Mouse (Mus musculus): ENCODE measurements at regions not wholly inside any gene's neighbourhood (a gene's known extent, or its start where the extent isn't known, plus 50 kb on each side); places are given as distances from the start of the nearest gene placed in this dataset.
"Not testable (repeated sequence)": the region's sequence is repeated elsewhere in the genome, so short reads cannot be mapped to it uniquely, and the experiment has no call there.

DNA sequence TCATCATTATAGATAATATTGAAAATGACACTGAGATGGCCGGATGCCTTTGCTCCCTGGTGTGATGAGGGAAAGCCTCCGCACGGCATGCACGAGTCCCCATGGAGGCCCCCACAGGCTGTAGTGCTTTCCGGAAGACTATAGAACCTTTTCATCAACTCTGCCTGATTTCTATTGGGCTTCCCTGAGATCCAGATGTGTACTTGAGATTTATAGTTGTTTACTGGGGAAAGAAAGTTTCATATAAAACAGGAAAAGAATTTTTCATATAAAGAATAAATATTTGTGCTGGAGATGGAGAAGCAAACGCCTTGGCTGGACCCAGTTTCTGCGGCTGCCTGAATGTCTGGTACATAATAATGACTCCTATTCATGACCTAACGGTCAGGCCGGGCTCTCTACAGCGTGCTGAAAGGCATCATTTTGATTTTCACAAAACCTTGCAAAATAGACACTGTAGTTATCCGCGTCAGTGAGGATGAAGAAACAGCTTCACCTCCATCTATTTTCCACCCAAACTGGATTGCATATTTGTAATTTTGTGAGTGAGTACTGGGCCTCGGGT lies 113.7 kb upstream of the Rasgrp1 start:
- H3K9me3 ChIP-seq (replicated peaks), result no peaks in the 10 kb centered on the region
- DNase-seq (ENCODE audit: low spot score), result no peak
- no peak overlapping the region for H3K4me3 ChIP-seq
- no peaks in the 10 kb centered on the region for H3K27me3 ChIP-seq (ENCODE audit: low read depth, poor library complexity, severe bottlenecking)
- WGBS, result 90% methylated on average over 13 of the region's 13 CpGs
- no peak overlapping the region for H3K27ac ChIP-seq
- no peaks in the 10 kb centered on the region for H3K36me3 ChIP-seq
- no peaks in the 10 kb centered on the region for H3K4me1 ChIP-seq

GRCm38 (mm10) chr2:117461541-117462290 lies 118.9 kb upstream of the Rasgrp1 start:
- H3K27ac ChIP-seq, result no peak overlapping the region
- H3K4me1 ChIP-seq, result no peaks in the 10 kb centered on the region
- no peaks in the 10 kb centered on the region for H3K27me3 ChIP-seq (ENCODE audit: low read depth, poor library complexity, severe bottlenecking)
- whole genome bisulfite sequencing, result 82% methylated on average over 4 of the region's 4 CpGs
- no peak overlapping the region for H3K4me3 ChIP-seq
- no peaks in the 10 kb centered on the region for H3K9me3 ChIP-seq (replicated peaks)
- no peaks in the 10 kb centered on the region for H3K36me3 ChIP-seq
- no peak for DNase-seq (ENCODE audit: low spot score)

- H3K4me1 ChIP-seq, result no peaks in the 10 kb centered on the region
- no peaks in the 10 kb centered on the region for H3K9me3 ChIP-seq (replicated peaks)
- H3K27ac ChIP-seq, result no peak overlapping the region
- no peak overlapping the region for H3K4me3 ChIP-seq
- no peaks in the 10 kb centered on the region for H3K27me3 ChIP-seq (ENCODE audit: low read depth, poor library complexity, severe bottlenecking)
- 88% methylated on average over 2 of the region's 2 CpGs for WGBS
- no peaks in the 10 kb centered on the region for H3K36me3 ChIP-seq
- DNase-seq (ENCODE audit: low spot score), result no peak
Measured at GRCm38 (mm10) chr2:117474885-117475542, 132.2 kb upstream of the Rasgrp1 start.

- H3K4me1 ChIP-seq, result no peaks in the 10 kb centered on the region
- no peaks in the 10 kb centered on the region for H3K36me3 ChIP-seq
- no peak for DNase-seq (ENCODE audit: low spot score)
- no peaks in the 10 kb centered on the region for H3K27me3 ChIP-seq (ENCODE audit: low read depth, poor library complexity, severe bottlenecking)
- no peak overlapping the region for H3K27ac ChIP-seq
- 51% methylated on average over 3 of the region's 3 CpGs for WGBS
- no peak overlapping the region for H3K4me3 ChIP-seq
- H3K9me3 ChIP-seq (replicated peaks), result no peaks in the 10 kb centered on the region
Measured at GRCm38 (mm10) chr2:117475561-117475960, 132.8 kb upstream of the Rasgrp1 start.

DNA sequence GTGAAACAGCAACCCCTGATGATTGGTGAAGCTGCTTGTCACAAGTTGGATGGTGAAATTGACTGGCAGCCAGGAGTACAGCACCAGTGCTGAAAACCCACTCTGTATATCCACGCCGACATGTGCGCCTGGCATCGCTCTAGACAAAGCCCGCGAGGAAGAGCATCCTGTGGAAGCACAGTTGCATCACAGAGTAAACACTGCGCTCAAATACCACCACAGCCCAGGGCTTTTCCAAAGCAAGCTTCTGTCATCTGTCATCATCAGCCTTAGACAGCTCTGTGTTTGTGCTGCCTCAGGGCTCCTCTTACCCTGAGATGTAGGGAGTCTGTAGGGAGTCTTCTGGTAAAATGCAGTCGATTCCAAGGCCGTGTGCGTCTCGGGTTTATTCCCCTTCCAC lies 134.7 kb upstream of the Rasgrp1 start:
- not testable (repeated sequence) for DNase-seq (ENCODE audit: low spot score); H3K4me1 ChIP-seq; H3K27ac ChIP-seq; H3K4me3 ChIP-seq; H3K27me3 ChIP-seq (ENCODE audit: low read depth, poor library complexity, severe bottlenecking); H3K9me3 ChIP-seq (replicated peaks); H3K36me3 ChIP-seq
- WGBS, result 80% methylated on average over 11 of the region's 11 CpGs

- H3K4me1 ChIP-seq; H3K27ac ChIP-seq; H3K27me3 ChIP-seq (ENCODE audit: low read depth, poor library complexity, severe bottlenecking); H3K36me3 ChIP-seq; H3K9me3 ChIP-seq (replicated peaks); DNase-seq (ENCODE audit: low spot score); H3K4me3 ChIP-seq: not testable (repeated sequence)
- WGBS, result 82% methylated on average over 16 of the region's 16 CpGs
Measured at GRCm38 (mm10) chr2:117479244-117480009, 136.6 kb upstream of the Rasgrp1 start.

DNA sequence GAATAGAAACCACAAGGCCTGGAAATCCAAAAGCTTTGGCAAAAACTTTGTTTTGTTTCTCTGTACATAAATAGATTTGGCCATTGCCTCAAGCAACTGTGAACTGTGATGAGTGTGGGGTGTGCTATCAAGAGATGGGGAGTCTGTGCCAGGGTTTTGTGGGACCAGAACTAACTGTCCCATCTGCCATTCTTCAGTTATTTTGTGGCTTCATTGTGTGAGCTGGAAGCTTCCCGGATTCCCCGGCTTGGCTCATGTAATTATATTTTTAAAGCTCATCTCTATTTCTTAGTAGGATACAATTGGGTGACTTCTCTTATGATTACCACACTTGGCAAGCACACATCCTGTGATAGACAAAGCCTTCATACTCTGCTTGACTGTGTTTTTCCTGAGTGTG lies 143.6 kb upstream of the Rasgrp1 start:
- Histone ChIP-seq H3K4me1 (no peaks in the 10 kb centered on the region), H3K9me3 (replicated peaks) (no peaks in the 10 kb centered on the region)
- WGBS, result 99% methylated on average over 2 of the region's 2 CpGs

DNA sequence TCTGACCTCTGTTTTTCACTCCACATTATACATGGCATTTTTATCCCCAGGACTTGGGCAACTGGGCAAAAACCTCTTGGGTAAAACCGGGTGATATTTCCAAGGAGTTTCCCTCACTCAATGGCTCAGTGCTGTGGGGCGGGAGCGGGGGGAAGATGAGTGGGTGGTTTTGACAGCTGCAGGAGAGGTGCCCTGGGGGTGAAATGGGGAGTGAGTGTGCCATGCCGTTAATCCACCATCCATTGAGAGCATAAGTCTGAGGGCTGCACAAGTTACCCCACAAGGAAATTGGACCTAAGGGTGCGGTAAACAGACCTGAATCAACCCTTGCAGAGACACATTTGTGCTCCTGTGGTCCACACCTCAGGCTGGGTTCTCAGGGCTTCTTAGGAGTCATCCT lies 155.8 kb upstream of the Rasgrp1 start:
- Histone ChIP-seq H3K36me3 (no peaks in the 10 kb centered on the region), H3K9me3 (replicated peaks) (no peaks in the 10 kb centered on the region), H3K4me1 (no peaks in the 10 kb centered on the region), H3K4me3 (no peak overlapping the region), H3K27me3 (ENCODE audit: low read depth, poor library complexity, severe bottlenecking) (no peaks in the 10 kb centered on the region), H3K27ac (no peak overlapping the region)
- WGBS, result 94% methylated on average over 5 of the region's 5 CpGs
- no peak for DNase-seq (ENCODE audit: low spot score)

More for the DNA sequence above, 143.6 kb upstream of the Rasgrp1 start:
- no peak overlapping the region for H3K27ac ChIP-seq
- no peak for DNase-seq (ENCODE audit: low spot score)
- no peaks in the 10 kb centered on the region for H3K36me3 ChIP-seq
- no peaks in the 10 kb centered on the region for H3K27me3 ChIP-seq (ENCODE audit: low read depth, poor library complexity, severe bottlenecking)
- H3K4me3 ChIP-seq, result no peak overlapping the region

GRCm38 (mm10) chr2:117502611-117503010 lies 159.8 kb upstream of the Rasgrp1 start:
- Histone ChIP-seq H3K4me3 (no peak overlapping the region), H3K4me1 (no peaks in the 10 kb centered on the region), H3K9me3 (replicated peaks) (no peaks in the 10 kb centered on the region), H3K27me3 (ENCODE audit: low read depth, poor library complexity, severe bottlenecking) (no peaks in the 10 kb centered on the region), H3K27ac (no peak overlapping the region), H3K36me3 (no peaks in the 10 kb centered on the region)
- DNase-seq (ENCODE audit: low spot score), result no peak

- Histone ChIP-seq H3K27me3 (ENCODE audit: low read depth, poor library complexity, severe bottlenecking) (no peaks in the 10 kb centered on the region), H3K27ac (no peak overlapping the region), H3K36me3 (no peaks in the 10 kb centered on the region), H3K9me3 (replicated peaks) (no peaks in the 10 kb centered on the region), H3K4me1 (peaks cover 7% of the 10 kb centered on the region), H3K4me3 (no peak overlapping the region)
- WGBS, result 85% methylated on average over 3 of the region's 3 CpGs
- DNase-seq (ENCODE audit: low spot score), result no peak
Measured at GRCm38 (mm10) chr2:117511737-117512136, 168.9 kb upstream of the Rasgrp1 start.

DNA sequence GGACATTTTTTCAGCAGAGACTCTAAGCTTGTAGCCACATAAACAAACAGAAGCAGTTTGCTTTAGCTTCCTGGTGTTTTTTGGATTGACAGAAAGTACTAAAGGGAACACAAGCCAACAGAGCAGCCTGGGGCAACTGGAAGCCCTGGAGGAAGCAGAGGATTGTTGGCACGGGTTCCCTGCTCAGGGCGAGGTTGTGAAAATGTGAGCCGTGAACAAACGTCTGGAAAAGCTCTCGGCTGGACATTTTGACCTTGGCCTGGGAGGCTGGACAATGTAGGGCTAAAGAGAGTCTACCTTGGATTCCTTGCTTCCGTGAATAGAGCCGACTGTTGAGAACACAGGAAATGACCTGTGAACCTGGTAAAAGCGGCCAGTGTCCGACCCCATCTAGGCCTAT lies 169.8 kb upstream of the Rasgrp1 start:
- Histone ChIP-seq H3K27me3 (ENCODE audit: low read depth, poor library complexity, severe bottlenecking) (no peaks in the 10 kb centered on the region), H3K36me3 (no peaks in the 10 kb centered on the region), H3K27ac (no peak overlapping the region), H3K4me1 (peaks cover 14% of the 10 kb centered on the region), H3K9me3 (replicated peaks) (no peaks in the 10 kb centered on the region), H3K4me3 (no peak overlapping the region)
- WGBS, result 58% methylated on average over 9 of the region's 9 CpGs
- no peak for DNase-seq (ENCODE audit: low spot score)

DNA sequence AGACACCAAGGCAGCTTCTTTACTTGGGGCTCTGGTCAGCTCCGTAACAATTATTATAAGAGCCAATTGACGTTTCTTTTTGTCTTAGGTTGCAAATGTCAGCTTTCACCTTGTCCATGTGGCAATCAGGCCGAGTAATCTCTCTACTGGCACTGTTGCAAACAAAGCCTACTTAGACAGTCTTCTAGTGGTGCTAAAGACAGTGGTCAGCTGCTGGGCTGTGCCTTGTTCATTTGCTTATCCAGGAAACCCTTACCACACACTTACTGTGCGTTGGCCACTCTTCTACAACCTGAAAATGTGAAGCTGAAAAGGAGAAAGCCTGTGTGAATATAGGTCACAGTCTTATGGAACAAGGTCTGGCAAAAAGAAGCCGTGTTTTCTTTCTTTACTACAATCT lies 181.6 kb upstream of the Rasgrp1 start:
- no peak for DNase-seq (ENCODE audit: low spot score)
- WGBS, result 90% methylated on average over 5 of the region's 5 CpGs
- Histone ChIP-seq H3K4me3 (no peak overlapping the region), H3K27me3 (ENCODE audit: low read depth, poor library complexity, severe bottlenecking) (no peaks in the 10 kb centered on the region), H3K27ac (no peak overlapping the region), H3K9me3 (replicated peaks) (no peaks in the 10 kb centered on the region), H3K36me3 (no peaks in the 10 kb centered on the region), H3K4me1 (no peaks in the 10 kb centered on the region)

- peaks cover 26% of the 10 kb centered on the region for H3K4me1 ChIP-seq
- no peaks in the 10 kb centered on the region for H3K9me3 ChIP-seq (replicated peaks)
- H3K27me3 ChIP-seq (ENCODE audit: low read depth, poor library complexity, severe bottlenecking), result peaks cover 3% of the 10 kb centered on the region; the same call in 1 of the 2 replicates
- 0 out of 2 replicates have a peak overlapping the region, but pooled peaks have one; percentile 30 for H3K27ac ChIP-seq
- no peak overlapping the region for H3K4me3 ChIP-seq
- no peaks in the 10 kb centered on the region for H3K36me3 ChIP-seq
- WGBS, result 49% methylated on average over 5 of the region's 5 CpGs
- DNase-seq (ENCODE audit: low spot score), result no peak
Measured at GRCm38 (mm10) chr2:117538865-117539264, 196.1 kb upstream of the Rasgrp1 start.
